Mouse (Mus musculus): ENCODE data around the gene Kcnj14. TPM values are rescaled to one million over a fixed set of nuclear protein-coding genes. Genes with fewer than 3 reads are reported as not detected.

The Kcnj14 gene
- polyA plus RNA-seq, 1 experiment, result 2.1 TPM

GRCm38 (mm10) chr7:45798931-45799330 lies 25.7 kb downstream of the Kcnj14 start:
- no peak for DNase-seq (ENCODE audit: extremely low spot score in 1 of 2, low spot score in 1 of 2)

GRCm38 (mm10) chr7:45798511-45798836 lies 26.1 kb downstream of the Kcnj14 start:
- DNase-seq (ENCODE audit: extremely low spot score in 1 of 2, low spot score in 1 of 2), result no peak

GRCm38 (mm10) chr7:45797661-45798510 lies 26.7 kb downstream of the Kcnj14 start:
- DNase-seq (ENCODE audit: extremely low spot score in 1 of 2, low spot score in 1 of 2), result no peak

GRCm38 (mm10) chr7:45796950-45797349 lies 27.6 kb downstream of the Kcnj14 start:
- no peak for DNase-seq (ENCODE audit: extremely low spot score in 1 of 2, low spot score in 1 of 2)

GRCm38 (mm10) chr7:45794971-45795370 lies 29.6 kb downstream of the Kcnj14 start:
- DNase-seq (ENCODE audit: extremely low spot score in 1 of 2, low spot score in 1 of 2), result no peak

- no peak for DNase-seq (ENCODE audit: extremely low spot score in 1 of 2, low spot score in 1 of 2)
These were observed 30.5 kb downstream of the Kcnj14 start for GRCm38 (mm10) chr7:45793969-45794585.

- no peak for DNase-seq (ENCODE audit: extremely low spot score in 1 of 2, low spot score in 1 of 2)
These were observed 31.3 kb downstream of the Kcnj14 start for GRCm38 (mm10) chr7:45793240-45793639.

GRCm38 (mm10) chr7:45791756-45792490 lies 32.7 kb downstream of the Kcnj14 start:
- no peak for DNase-seq (ENCODE audit: extremely low spot score in 1 of 2, low spot score in 1 of 2)

GRCm38 (mm10) chr7:45790721-45791120 lies 33.9 kb downstream of the Kcnj14 start:
- DNase-seq (ENCODE audit: extremely low spot score in 1 of 2, low spot score in 1 of 2), result no peak

- no peak for DNase-seq (ENCODE audit: extremely low spot score in 1 of 2, low spot score in 1 of 2)
These were observed 36.9 kb downstream of the Kcnj14 start for GRCm38 (mm10) chr7:45787642-45788041.

GRCm38 (mm10) chr7:45786661-45787413 lies 37.7 kb downstream of the Kcnj14 start:
- peak; percentile 76 to 77 for DNase-seq (ENCODE audit: extremely low spot score in 1 of 2, low spot score in 1 of 2)

- DNase-seq (ENCODE audit: extremely low spot score in 1 of 2, low spot score in 1 of 2), result no peak
These were observed 38.4 kb downstream of the Kcnj14 start for GRCm38 (mm10) chr7:45786136-45786578.

- DNase-seq (ENCODE audit: extremely low spot score in 1 of 2, low spot score in 1 of 2), result no peak
These were observed 39.0 kb downstream of the Kcnj14 start for GRCm38 (mm10) chr7:45785388-45786135.

GRCm38 (mm10) chr7:45784524-45785372 lies 39.8 kb downstream of the Kcnj14 start, which contains the start of gene Sult2b1:
Gene Sult2b1 (minus strand): TSS chr7:45784669.
- peak; percentile 92 to 96 for DNase-seq (ENCODE audit: extremely low spot score in 1 of 2, low spot score in 1 of 2)

GRCm38 (mm10) chr7:45783511-45784091 lies 41.0 kb downstream of the Kcnj14 start, which contains the start of gene Lmtk3:
Gene Lmtk3 (plus strand): TSS chr7:45783738.
- DNase-seq (ENCODE audit: extremely low spot score in 1 of 2, low spot score in 1 of 2), result peak in 1 of 2 experiments; percentile 83

- DNase-seq (ENCODE audit: extremely low spot score in 1 of 2, low spot score in 1 of 2), result no peak
These were observed 42.3 kb downstream of the Kcnj14 start for GRCm38 (mm10) chr7:45782271-45782670.

GRCm38 (mm10) chr7:45779081-45779641 lies 45.4 kb downstream of the Kcnj14 start:
- no peak for DNase-seq (ENCODE audit: extremely low spot score in 1 of 2, low spot score in 1 of 2)

GRCm38 (mm10) chr7:45775237-45775636 lies 49.3 kb downstream of the Kcnj14 start:
- DNase-seq (ENCODE audit: extremely low spot score in 1 of 2, low spot score in 1 of 2), result no peak
